Mouse (Mus musculus) forebrain, embryonic 14.5 days (tissue): ENCODE measurements around the gene Cyp2c69. TPM values are rescaled to one million over a fixed set of nuclear protein-coding genes. Genes with fewer than 3 reads are reported as not detected.
"Not testable (repeated sequence)": the region's sequence is repeated elsewhere in the genome, so short reads cannot be mapped to it uniquely, and the experiment has no call there.

Experiments used
- ATAC-seq: fragments of 200-750 bp; cut with Nextera tagmentation; 2 replicates; pipeline ENCODE4 v1.8.0; 2017; ENCODE audit warnings: mild to moderate bottlenecking, moderate library complexity
- DNase-seq: peaks from one replicate; pipeline ENCODE4 v3.0.0-alpha.2; 2015; ENCODE audit warnings: low spot score
- H3K27ac ChIP-seq: fragments of 300-500 bp; sonication (generic); 2 replicates; pipeline ENCODE4 v1.5.1; 2014; ENCODE audit warnings: low read depth, mild to moderate bottlenecking, control low read depth, low read length, moderate library complexity
- H3K27me3 ChIP-seq: fragments of 300-500 bp; sonication (generic); replicated peaks from 2 replicates; pipeline ENCODE4 v1.6.1; 2014; ENCODE audit warnings: low read length, control low read depth, mixed read lengths; ENCODE audit not compliant: control insufficient read depth, insufficient read depth
- H3K36me3 ChIP-seq: fragments of 300-500 bp; sonication (generic); 2 replicates; pipeline ENCODE4 v1.6.1; 2014; ENCODE audit warnings: low read length, control low read depth; ENCODE audit not compliant: control insufficient read depth, insufficient read depth
- H3K4me1 ChIP-seq: fragments of 300-500 bp; sonication (generic); 2 replicates; pipeline ENCODE4 v1.6.1; 2014; ENCODE audit warnings: antibody characterized with exemption, low read length, control low read depth; ENCODE audit not compliant: control insufficient read depth, insufficient read depth
- H3K4me2 ChIP-seq: fragments of 300-500 bp; sonication (generic); 2 replicates; pipeline ENCODE4 v1.6.1; 2014; ENCODE audit warnings: mild to moderate bottlenecking, control low read depth, low read length
- H3K4me3 ChIP-seq: fragments of 300-500 bp; sonication (generic); 2 replicates; pipeline ENCODE4 v1.5.1; 2014; ENCODE audit warnings: low read depth, low read length, control low read depth
- H3K9ac ChIP-seq: fragments of 300-500 bp; sonication (generic); 2 replicates; pipeline ENCODE4 v1.6.1; 2014; ENCODE audit warnings: mild to moderate bottlenecking, low read length, control low read depth, moderate library complexity
- H3K9me3 ChIP-seq: fragments of 300-500 bp; sonication (generic); replicated peaks from 2 replicates; pipeline ENCODE4 v1.6.1; 2016; ENCODE audit warnings: low read length, control low read depth, mixed read lengths; ENCODE audit not compliant: control insufficient read depth
- WGBS: fragments of 180-500 bp; shearing (Covaris S2); extraction: QIAGEN DNeasy Blood & Tissue Kit; methylation state at CpG from one replicate; pipeline ENCODE4 v1.1.7; 2014; 5-methylcytosine and 5-hydroxymethylcytosine counted together
- polyA plus RNA-seq: library from polyadenylated mRNA; unstranded; fragments of >200 nt; fragmentation: Nextera tagmentation; extraction: Ambion mirVana; gene quantifications from 2 replicates; pipeline ENCODE4 v1.2.1, GENCODE M21; 2014

Cyp2c69 gene
- not detected in 2 replicates for polyA plus RNA-seq

- ATAC-seq, H3K4me1 ChIP-seq, H3K9ac ChIP-seq, H3K27ac ChIP-seq, DNase-seq, H3K4me3 ChIP-seq, H3K4me2 ChIP-seq, H3K36me3 ChIP-seq, H3K27me3 ChIP-seq, H3K9me3 ChIP-seq: not testable (repeated sequence)
- WGBS: 97% methylated on average over 3 of the region's 3 CpGs
These were observed at the start of gene Cyp2c69 for GRCm38 (mm10) chr19:39886699-39887098. Cyp2c69 (minus strand) TSS chr19:39886799.

DNA sequence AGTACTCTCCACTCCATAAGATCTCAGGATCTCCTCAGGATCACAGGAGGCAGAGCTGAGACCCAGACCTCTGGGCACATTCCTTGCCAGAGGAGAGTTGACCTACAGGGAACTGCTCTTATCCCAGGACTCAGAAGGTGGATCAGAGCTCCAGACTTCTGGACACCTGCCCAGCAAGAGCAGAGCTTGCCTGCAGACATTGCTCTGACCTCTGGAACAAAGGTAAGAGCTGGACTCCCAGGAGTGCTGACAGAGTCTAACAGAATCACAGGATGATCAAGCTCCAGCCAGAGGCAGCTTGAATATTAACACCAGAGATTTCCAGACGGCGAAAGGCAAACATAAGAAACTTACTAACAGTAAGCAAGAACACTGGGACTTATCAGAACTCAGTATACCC lies 48.8 kb upstream of the Cyp2c69 start:
- Histone ChIP-seq H3K9me3 (no peaks in the 10 kb centered on the region), H3K4me1 (no peaks in the 10 kb centered on the region), H3K27me3 (no peaks in the 10 kb centered on the region), H3K9ac (no peak overlapping the region), H3K4me2 (no peak overlapping the region), H3K36me3 (no peaks in the 10 kb centered on the region), H3K4me3 (no peak overlapping the region), H3K27ac (no peak overlapping the region)
- ATAC-seq (no peak), DNase-seq (no peak)
- 87% methylated on average over 2 of the region's 2 CpGs for WGBS

GRCm38 (mm10) chr19:39930032-39930431 lies 43.4 kb upstream of the Cyp2c69 start:
- H3K4me2 ChIP-seq: no peak overlapping the region
- no peaks in the 10 kb centered on the region for H3K27me3 ChIP-seq
- ATAC-seq (no peak), DNase-seq (no peak)
- no peaks in the 10 kb centered on the region for H3K9me3 ChIP-seq
- no peak overlapping the region for H3K4me3 ChIP-seq
- no peak overlapping the region for H3K27ac ChIP-seq
- H3K9ac ChIP-seq: no peak overlapping the region
- WGBS: 73% methylated on average over 1 of the region's 1 CpGs
- H3K36me3 ChIP-seq: no peaks in the 10 kb centered on the region
- H3K4me1 ChIP-seq: no peaks in the 10 kb centered on the region

DNA sequence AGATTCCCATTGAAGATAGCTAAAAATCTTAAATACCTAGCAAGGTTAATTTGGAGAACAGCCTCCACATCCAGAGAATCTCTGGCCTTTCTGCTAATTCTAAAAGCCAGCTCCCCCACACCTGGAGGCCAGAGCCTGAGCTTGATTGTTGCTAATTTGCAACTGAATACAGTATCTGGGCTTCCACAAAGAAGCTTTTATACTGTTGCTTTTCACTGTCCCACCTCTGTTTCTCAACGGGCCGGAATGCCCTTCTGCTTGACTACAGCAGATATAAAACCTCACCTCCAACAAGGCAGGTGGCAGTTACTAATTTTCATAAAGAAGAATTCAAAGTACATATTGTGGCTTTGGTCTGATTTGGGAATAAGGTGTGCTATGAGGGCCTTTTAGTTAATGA lies 15.1 kb upstream of the Cyp2c69 start:
- WGBS: 71% methylated on average over 2 of the region's 2 CpGs

GRCm38 (mm10) chr19:39890079-39890478 lies 3.5 kb upstream of the Cyp2c69 start:
- H3K9me3 ChIP-seq, H3K27ac ChIP-seq, H3K4me2 ChIP-seq, H3K36me3 ChIP-seq, DNase-seq, ATAC-seq, H3K4me3 ChIP-seq, H3K27me3 ChIP-seq, H3K9ac ChIP-seq, H3K4me1 ChIP-seq: not testable (repeated sequence)
- 50% methylated on average over 3 of the region's 3 CpGs for WGBS

More for the DNA sequence above, 15.1 kb upstream of the Cyp2c69 start:
- Histone ChIP-seq H3K4me2 (no peak overlapping the region), H3K27me3 (no peaks in the 10 kb centered on the region), H3K9ac (no peak overlapping the region), H3K4me1 (no peaks in the 10 kb centered on the region), H3K9me3 (no peaks in the 10 kb centered on the region), H3K36me3 (no peaks in the 10 kb centered on the region), H3K27ac (no peak overlapping the region), H3K4me3 (no peak overlapping the region)
- ATAC-seq (no peak), DNase-seq (no peak)

DNA sequence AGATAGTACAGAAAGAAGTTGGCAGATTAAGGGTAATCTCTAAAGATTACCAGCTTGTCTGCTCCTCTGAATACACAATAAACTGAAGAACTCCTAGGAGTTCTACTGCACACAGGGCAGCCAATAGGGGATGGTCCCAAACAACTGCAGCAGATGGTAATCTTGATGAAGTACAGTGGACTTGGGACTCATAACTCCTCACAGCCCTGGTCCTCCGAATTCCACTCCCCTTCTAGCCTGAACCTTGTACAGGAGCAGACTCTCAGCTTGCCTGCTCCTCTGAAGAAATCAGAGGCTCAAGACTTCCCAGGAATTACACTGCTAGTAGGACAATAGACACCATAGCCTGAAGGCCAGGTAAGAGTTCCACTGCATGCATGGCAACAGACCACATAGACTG lies 20.5 kb downstream of the Cyp2c69 start:
- DNase-seq (no peak), ATAC-seq (no peak)
- Histone ChIP-seq H3K9me3 (no peaks in the 10 kb centered on the region), H3K9ac (no peak overlapping the region), H3K36me3 (no peaks in the 10 kb centered on the region), H3K27ac (no peak overlapping the region), H3K4me1 (no peaks in the 10 kb centered on the region), H3K4me2 (no peak overlapping the region), H3K4me3 (no peak overlapping the region), H3K27me3 (no peaks in the 10 kb centered on the region)
- whole genome bisulfite sequencing: 61% methylated on average over 1 of the region's 1 CpGs

DNA sequence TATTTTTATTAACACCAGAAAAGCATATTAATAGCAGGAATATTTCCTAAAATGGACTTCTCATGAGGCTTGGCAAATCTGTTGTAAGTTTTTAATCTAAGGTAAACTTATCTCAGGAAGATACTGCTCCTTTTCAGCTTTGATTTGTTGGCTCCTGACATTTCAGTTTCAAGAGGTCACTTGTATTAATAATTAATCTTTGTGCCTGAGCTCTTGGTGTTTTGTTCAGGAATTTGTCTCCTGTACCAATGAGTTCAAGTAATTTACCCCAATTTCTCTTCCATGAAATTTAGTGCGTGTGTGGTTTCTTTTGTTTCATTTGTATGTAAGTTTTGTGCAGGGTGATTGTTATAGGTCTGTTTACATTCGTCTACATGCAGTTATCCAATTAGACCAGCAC lies 65.7 kb downstream of the Cyp2c69 start:
- H3K4me2 ChIP-seq, ATAC-seq, H3K27ac ChIP-seq, H3K4me1 ChIP-seq, H3K27me3 ChIP-seq, H3K9me3 ChIP-seq, DNase-seq, H3K4me3 ChIP-seq, H3K9ac ChIP-seq, H3K36me3 ChIP-seq: not testable (repeated sequence)
- 82% methylated on average over 2 of the region's 2 CpGs for WGBS

DNA sequence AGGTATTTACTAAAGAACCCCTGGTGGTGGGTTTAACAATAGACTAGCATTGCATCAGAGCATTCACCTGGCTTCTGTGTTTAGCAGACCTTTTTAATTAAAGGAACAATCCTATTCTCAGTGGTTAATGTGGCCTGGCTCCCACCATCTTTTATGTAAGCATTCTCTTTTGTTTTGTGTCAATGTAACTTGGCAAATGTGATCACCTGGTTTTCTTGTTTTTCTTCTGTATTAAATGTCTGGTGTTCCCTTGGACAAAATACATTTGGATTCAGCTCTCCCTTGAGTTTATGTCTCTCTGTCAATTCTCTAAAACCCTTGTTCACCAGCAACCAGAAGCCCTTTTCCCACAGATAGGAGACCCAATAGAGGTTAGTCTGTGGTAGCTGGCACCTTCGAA lies 70.2 kb downstream of the Cyp2c69 start:
- not testable (repeated sequence) for H3K4me2 ChIP-seq, H3K27ac ChIP-seq, H3K9me3 ChIP-seq, DNase-seq, ATAC-seq, H3K4me3 ChIP-seq, H3K4me1 ChIP-seq, H3K36me3 ChIP-seq, H3K27me3 ChIP-seq, H3K9ac ChIP-seq
- WGBS: 90% methylated on average over 1 of the region's 1 CpGs

- 36% methylated on average over 4 of the region's 4 CpGs for WGBS
- not testable (repeated sequence) for H3K36me3 ChIP-seq, H3K9ac ChIP-seq, H3K27me3 ChIP-seq, H3K27ac ChIP-seq, DNase-seq, H3K4me1 ChIP-seq, H3K9me3 ChIP-seq, H3K4me3 ChIP-seq, H3K4me2 ChIP-seq, ATAC-seq
These were observed 70.6 kb downstream of the Cyp2c69 start for GRCm38 (mm10) chr19:39815991-39816390.
